In the genomic region with DNA sequence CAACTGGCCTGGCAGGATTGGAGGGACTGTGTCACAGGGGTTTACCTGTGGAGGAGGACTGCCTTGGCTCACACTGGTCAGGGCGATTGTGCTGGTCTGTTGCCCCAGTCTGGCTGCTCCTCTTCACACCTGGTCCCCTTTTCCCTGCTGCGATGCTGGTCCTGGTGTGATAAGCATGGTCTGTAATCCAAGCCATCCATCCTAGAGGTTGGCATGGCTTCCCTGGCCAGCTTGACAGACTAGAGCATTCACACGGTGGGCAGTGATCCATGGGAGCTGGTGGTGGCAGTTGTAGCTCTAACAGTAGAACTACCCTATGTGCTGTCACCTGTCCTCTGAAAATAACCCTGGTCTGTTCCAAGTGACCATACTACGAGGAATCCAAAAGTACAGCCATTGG, we compare ENCODE assay signal across 16 mouse cellular contexts. TPM values are rescaled to one million over a fixed set of nuclear protein-coding genes. Genes with fewer than 3 reads are reported as not detected.
DNase-seq lines count a peak whose midpoint lies in the region.
"Had no signal": no experiment of that assay in that cellular context is flagged by ENCODE, and none has a peak within 500 bp of the region (broad histone marks: within the 10 kb centered on the region; RNA-seq: fewer than 3 reads in every experiment).

No protein-coding gene starts in this region.

- intact Hi-C loops in left cerebral cortex, postnatal 4 days (cut with DNase I): no loop called here

- DNase-seq in left cerebral cortex, postnatal 4 days: peak; percentile 71
- DNase-seq in left cerebral cortex, adult 8-10 months (ENCODE audit: low spot score in 2 of 2): no peak
- DNase-seq in cerebellum, adult 11-12 months: peak; percentile 78
- peak; percentile 79 for DNase-seq in cerebellum, adult 9-11 months
- no peak for DNase-seq in thymus, postnatal 10 days (ENCODE audit: low spot score in 2 of 2)
- no peak for DNase-seq in ovary, postnatal 10 days (ENCODE audit: low spot score)
- no peak for DNase-seq in adrenal gland, adult 18-20 months (ENCODE audit: low spot score in 2 of 2)
- DNase-seq: adrenal gland, postnatal 25 days; embryo, embryonic 11 days; heart, adult 2 months; kidney, adult 11 months; kidney, postnatal 14 days; layer of hippocampus, adult 9-11 months; retina, postnatal 1 day; right cerebral cortex, postnatal 14 days; thymus, postnatal 14 days had no signal

RNA-seq across cellular contexts. Expression of gene Epb41l1, which starts 43.7 kb away (rescaled TPM):
- total RNA-seq in left cerebral cortex, postnatal 4 days (2021): 100 to 1,000 TPM; 229 to 236 TPM
- total RNA-seq in left cerebral cortex, adult 8-10 months (2022): 100 to 1,000 TPM; 359 to 405 (median 385) TPM
- 10 to 100 TPM; 67.0 to 75.9 TPM for total RNA-seq in adrenal gland, adult 18-20 months (2021)

Comparison
In these comparisons a context has a peak if more than half of its experiments do, and no peak if none do; other contexts are left out.
1. DNase-seq: peak in left cerebral cortex, postnatal 4 days (single experiment), cerebellum, adult 11-12 months (single experiment) and cerebellum, adult 9-11 months (single experiment); none in left cerebral cortex, adult 8-10 months (0 of 2), thymus, postnatal 10 days (0 of 2), ovary, postnatal 10 days (single experiment) and adrenal gland, adult 18-20 months (0 of 2).